8 mouse cellular contexts compared by ENCODE assay signal in genomic region chr12:104751331-104751813, GRCm38 (mm10). TPM values are rescaled to one million over a fixed set of nuclear protein-coding genes. Genes with fewer than 3 reads are reported as not detected.
DNase-seq lines count a peak whose midpoint lies in the region.

No protein-coding gene starts in this region.

- peak overlapping the region; percentile 51 for H3K4me3 ChIP-seq in macrophage (ENCODE audit: inconsistent target)

- under 1% methylated on average over 52 of the region's 52 CpGs for WGBS in macrophage (ENCODE audit: missing documents)

- DNase-seq in cerebellum, adult 11 months = peak; percentile 58
- DNase-seq in cerebellum, postnatal 36 days = no peak
- DNase-seq in urinary bladder, adult 18-20 months (ENCODE audit: low spot score in 2 of 2) = peak; percentile 7 to 55
- DNase-seq in urinary bladder, adult 2 months (ENCODE audit: low spot score) = no peak
- DNase-seq in gastrocnemius, adult 8-10 months (ENCODE audit: low spot score in 2 of 2) = peak; percentile 21 to 25
- DNase-seq in kidney, adult 9 months = peak; percentile 35
- DNase-seq in right cerebral cortex, postnatal 4 days = peak; percentile 38

- H3K27ac ChIP-seq in macrophage = no peak overlapping the region

- H3K79me2 ChIP-seq in macrophage (ENCODE audit: inconsistent target) = peaks cover 50% of the 10 kb centered on the region

- H3K36me3 ChIP-seq in macrophage (ENCODE audit: inconsistent target) = no peaks in the 10 kb centered on the region

RNA-seq across cellular contexts. Expression of gene Dicer1, which starts 0.4 kb away (rescaled TPM):
- polyA plus RNA-seq in urinary bladder, adult 2 months (2012; rRNA removed) = 16.7 and 21.4 TPM in 2 replicates
- total RNA-seq in gastrocnemius, adult 8-10 months (2022) = 10 to 100 TPM; 33.8 to 50.0 (median 40.1) TPM
- 100 to 1,000 TPM in 1 of 26 experiments, 10 to 100 TPM in 25; 22.9 to 100 (median 74.1) TPM for total RNA-seq in macrophage (2018; cell fraction: chromatin; rRNA removed)
- total RNA-seq in macrophage (2018; cell fraction: cytosol; rRNA removed) = 10 to 100 TPM; 15.3 to 35.2 (median 25.9) TPM
- 100 to 1,000 TPM in 1 of 26 experiments, 10 to 100 TPM in 25; 20.5 to 101 (median 49.6) TPM for total RNA-seq in macrophage (2018; cell fraction: nucleus; rRNA removed)
- 16.0 to 20.5 TPM (median 20.3 TPM) in 3 replicates for polyA plus RNA-seq in macrophage (2018)

Comparison
In these comparisons a context has a peak if more than half of its experiments do, and no peak if none do; other contexts are left out.
1. DNase-seq: peak in cerebellum, adult 11 months (single experiment), urinary bladder, adult 18-20 months (2 of 2), gastrocnemius, adult 8-10 months (2 of 2), kidney, adult 9 months (single experiment) and right cerebral cortex, postnatal 4 days (single experiment); none in cerebellum, postnatal 36 days (0 of 2) and urinary bladder, adult 2 months (single experiment).